Mouse (Mus musculus) kidney, postnatal 25 days (tissue): ENCODE data around the gene Smyd4.

Source experiments
- DNase-seq, 2 experiments: peaks; one replicate each; pipeline ENCODE4 v3.0.0; 2021; ENCODE audit warnings: mixed read lengths in 2 of 2

The Smyd4 gene

DNA sequence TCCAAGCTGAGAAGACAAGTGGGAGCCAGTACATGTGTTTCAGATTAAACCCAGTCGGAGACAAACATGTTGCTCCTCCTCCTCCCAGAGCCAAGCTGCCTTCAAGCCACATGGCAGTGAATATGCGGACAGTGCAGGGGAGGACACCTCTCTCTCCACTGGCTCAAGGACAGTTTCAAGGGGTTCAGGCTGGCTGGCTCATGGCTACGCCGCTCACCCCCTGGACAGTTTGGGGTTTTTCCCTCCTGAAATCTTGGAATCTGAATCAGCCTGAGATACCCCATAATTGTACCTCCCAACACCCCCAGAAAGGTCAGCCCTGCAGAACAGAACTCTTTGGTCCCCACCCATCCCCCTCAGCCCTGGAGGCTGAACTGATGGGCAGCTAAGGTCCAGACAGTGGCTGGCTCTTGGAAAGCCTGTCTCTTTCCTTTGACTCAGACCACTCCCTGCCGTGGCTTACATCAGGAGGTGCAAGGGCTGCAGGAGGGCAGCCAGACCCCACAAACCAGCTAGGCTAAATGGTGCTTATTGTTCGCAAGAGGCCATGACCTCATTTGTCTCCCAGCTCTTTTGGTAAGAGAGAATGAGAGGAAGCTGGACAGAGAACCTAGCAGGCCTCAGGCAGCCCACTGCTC is 73.3 kb downstream of the Smyd4 start:
- no peak for DNase-seq

DNA sequence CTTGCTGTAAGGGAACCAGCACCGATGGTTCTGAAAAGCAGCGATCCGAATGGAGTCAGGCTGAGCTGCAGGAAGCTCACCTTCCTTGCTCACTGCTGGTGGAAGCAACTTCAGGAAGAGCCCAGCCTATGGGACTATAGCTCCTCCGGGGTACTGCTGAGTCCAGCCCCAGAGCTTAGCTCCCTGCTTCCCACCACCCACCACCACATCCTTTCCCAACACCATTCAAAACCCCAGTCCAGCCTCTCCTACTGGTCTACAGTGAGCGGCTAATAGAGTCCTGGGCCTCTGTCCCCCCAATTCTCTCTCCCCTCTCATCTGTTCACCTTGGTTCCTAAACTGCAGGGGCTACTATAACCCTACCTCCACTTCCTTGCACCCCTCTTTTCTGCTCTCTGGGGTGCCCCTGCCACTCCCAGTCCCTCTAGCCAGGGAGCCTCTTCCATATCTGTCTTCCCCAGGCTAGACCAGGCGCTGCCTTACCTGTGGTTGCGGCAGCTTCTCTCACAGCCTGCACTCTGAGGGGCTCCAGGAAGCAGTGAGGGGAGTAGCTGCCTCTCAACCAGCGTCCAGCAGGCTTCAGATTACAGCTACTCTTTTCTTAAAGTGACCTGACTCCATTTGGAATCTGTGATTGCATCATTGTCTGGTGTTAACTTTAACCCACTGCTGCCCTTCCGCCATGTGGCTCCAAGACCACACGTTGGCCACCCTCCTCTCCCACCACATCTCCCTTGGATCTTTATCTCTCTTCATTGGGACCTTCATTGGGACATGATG is 74.0 kb downstream of the Smyd4 start, which contains the start of gene Serpinf1:
Gene Serpinf1, minus strand, starts transcription at position 689 of the 780 bp plus-strand sequence.
- no peak for DNase-seq

DNA sequence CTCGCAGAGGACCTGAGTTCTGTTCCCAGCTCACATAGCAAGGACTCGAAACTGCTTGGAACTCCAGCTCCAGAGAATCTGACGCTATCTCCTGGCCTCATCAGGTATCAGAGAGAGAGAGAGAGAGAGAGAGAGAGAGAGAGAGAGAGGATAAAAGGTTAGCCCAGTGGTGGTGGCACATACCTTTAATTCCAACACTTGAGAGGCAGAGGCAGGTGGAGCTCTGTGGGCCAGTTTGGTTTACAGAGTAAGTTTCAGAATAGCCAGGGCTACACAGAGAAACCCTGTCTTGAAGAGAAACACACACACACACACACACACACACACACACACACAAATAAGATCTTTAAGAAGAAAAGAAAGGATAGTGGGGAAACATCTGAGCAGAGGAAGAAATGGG is 74.9 kb downstream of the Smyd4 start:
- DNase-seq, result no peak

DNA sequence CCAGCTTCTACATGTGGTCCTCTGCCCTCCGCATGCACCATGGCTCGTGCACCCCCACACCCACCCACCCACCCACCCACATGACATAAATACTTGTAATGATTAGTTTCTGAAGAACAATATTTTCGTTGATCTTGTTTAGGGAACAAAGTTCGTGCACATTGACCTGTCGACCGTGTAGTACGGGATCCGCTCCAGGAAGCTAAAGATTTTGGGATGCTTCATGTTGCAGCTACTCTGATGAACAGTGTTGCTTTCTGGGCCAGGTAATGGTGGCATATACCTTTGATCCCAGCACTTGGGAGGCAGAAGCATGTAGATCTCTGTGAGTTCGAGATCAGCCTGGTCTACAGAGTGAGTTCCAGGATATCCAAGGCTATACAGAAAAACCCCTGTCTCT is 75.8 kb downstream of the Smyd4 start:
- DNase-seq, result no peak

DNA sequence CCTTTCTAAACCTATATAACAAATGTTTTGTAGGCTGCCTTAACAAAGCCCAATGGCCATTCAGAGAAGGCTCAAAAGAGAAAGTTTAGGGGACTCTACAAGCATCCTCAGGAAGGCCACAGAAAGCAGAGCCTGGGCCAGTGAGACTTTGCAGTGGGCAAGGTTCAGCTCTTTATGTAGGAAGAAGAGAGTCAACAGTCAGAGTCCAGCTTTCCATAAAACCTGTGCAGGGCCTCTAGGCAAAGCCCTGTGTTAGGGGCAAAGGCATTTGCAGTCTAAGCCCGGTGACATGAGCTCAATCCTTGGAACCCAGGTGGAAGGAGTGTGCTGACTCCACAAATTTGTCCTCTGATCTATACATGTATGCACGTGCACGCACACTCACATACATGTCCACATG is 76.2 kb downstream of the Smyd4 start:
- no peak for DNase-seq

DNA sequence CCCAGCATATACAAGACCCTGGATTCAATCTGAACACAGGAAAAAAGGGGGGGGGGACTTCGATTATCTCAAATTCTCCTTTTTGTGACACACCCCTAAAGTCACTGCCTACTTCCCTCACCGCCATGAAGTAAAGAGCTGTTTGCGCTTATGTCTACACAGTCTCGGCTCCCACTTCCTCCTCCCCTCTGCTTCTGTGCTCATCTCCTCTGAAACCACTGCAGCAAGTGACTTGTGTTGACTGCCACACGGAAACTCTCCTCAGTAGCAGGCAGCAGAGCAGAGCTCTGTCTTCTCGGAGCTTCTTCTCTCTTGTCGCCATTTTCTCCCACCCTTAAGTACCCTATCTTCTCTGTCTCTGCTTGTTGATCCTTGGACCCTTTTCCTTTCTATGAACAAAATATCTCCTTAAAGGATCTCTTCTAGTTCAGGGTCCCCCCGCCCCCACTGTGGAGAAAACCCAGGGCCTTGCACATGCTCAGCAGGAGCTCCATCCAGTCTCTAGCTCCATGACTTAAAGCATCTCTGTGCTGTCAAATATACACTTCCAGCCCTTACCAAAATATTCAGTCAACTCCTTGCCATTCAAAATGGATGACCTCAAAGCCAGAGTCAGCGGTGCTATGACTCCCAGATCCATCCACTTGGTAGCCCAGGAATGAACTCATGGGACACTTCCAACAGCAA is 80.9 kb downstream of the Smyd4 start:
- no peak for DNase-seq

DNA sequence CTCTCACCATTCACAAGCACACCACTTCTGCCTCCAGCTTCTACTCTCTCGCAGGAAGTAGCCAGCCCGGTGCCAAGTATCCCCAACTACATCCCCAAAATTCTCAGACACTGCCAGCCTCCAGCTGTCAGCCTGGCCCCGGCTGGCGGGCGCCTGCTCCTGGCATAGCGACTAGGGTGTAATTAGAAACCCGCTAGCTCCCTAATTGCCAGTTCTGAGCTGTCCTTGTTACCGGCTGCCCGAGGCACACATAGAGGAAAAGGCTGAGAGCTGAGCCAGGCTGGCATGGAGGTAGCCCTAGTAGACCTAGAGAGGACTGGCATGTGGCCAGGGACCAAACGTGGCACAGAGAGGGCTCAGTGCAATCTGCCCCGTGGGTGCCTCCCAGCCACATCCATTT is 83.1 kb downstream of the Smyd4 start:
- DNase-seq, result peak; percentile 44 to 73

DNA sequence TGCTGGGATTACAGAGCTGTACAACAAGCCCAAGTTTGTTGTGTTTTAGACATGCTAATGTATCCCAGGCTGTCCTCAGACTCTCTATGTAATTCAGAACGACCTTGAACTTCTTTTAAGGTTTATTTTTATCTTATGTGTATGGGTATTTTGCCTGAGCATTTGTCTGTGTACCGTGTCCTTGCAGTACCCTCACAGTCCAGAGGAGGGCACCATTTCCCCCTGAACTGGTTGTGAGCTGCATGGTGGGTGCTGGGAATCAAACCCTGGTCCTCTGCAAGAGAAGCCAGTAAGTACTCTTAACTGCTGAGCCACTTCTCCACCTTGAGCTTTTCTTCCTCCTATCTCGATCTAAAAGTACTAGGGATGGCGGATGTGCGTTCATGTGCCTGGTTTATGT is 85.9 kb downstream of the Smyd4 start:
- DNase-seq, result no peak

DNA sequence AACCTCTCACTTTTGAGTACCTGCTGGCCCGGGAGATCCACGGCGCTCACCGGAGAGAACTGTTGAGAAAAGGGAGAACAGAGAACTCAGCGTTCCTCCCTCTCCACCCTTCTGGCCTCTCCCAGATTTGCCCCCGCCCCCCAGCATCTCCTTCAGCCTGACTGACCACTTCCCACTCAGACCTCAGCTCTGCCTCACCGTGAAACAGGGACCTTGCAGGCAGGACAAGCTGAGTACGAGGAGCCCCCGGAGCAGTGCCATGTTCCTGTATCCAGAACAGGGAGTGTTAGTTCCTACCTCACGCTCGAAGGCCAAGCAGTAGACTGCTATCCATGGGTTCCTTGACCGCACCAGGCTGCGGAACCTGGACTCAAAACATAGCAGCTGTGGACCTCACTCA is 90.0 kb downstream of the Smyd4 start:
- DNase-seq, result peak; percentile 38 to 61

DNA sequence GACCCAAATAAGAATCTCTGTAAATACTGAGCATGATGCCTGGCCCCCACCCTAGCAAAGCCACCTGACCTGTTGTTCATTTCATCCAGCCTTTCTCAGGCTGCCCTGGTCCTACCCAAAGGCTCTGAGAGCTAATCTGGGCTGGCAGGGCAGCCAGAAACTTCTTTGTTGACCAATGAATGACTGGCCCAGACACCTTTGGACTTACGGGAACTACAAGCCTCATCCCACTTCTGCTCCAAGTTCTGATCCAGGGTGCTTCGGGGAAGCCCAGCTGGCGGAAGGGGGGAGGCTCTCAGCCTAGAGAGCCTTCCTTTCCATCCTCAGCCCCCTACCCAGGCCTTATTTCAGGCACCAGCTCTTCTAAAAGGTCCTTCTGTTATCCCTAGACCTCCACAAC is 90.6 kb downstream of the Smyd4 start:
- DNase-seq, result peak; percentile 51 to 72

DNA sequence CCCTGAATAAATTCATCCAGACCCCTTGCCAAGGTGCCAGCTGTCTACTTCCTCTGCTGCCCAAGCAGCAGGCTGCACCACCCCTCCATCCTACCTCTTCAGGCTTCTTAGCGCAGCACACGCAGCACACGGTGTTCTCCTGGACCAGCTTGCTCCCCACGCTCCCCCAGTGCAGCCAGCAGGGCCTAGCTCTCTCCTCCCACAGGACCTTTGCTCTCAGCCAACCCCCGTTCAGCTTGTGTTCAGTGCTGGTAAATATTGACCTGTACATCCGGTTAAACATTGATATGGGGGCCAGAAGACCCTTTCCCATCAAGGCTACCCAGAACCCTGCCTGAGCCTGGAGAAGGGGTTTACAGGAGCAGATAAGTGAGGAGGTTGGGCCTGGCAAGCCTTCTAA is 91.1 kb downstream of the Smyd4 start, which contains the start of gene Serpinf2:
Gene Serpinf2, minus strand, starts transcription at position 229 of the 400 bp plus-strand sequence.
- peak; percentile 70 to 91 for DNase-seq

DNA sequence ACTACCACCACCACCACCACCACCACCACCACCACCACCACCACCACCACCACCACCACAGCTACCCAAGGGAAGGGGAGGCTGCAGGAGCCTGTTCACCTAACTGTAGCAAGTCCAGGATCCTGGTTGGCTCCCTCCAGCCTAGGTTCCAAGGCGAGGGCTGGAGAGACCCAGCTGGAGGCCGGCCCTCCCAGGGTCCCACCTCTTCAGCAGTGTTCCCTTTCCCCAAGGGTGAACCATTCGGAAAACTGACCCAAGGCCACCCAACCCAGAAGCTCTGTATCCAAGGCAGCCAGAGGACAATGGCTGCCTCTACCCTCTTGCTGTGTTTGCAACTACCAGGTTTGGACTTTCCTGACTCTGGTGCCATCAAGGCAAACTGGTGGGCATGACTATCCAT is 91.7 kb downstream of the Smyd4 start:
- DNase-seq, result peak; percentile 41 to 79

DNA sequence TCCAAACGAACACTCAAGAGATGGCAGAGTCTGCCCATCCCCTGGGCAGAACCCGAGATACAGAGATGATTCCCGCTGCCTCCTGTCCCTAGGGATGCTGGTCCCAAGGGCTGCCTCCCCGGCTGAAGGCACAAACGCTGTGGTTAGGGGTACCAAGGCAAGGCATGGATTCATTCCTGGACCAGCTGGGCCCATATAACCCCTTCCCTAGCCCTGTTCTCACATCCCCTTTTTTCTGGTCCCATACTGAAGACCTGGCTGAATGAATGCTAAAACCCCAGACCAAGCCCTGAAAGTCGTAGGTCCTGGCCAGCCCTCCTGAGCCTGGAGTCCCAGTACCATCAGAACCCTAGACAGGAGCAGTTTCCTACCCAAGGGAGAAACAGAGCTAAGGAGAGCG is 92.8 kb downstream of the Smyd4 start:
- DNase-seq, result no peak

DNA sequence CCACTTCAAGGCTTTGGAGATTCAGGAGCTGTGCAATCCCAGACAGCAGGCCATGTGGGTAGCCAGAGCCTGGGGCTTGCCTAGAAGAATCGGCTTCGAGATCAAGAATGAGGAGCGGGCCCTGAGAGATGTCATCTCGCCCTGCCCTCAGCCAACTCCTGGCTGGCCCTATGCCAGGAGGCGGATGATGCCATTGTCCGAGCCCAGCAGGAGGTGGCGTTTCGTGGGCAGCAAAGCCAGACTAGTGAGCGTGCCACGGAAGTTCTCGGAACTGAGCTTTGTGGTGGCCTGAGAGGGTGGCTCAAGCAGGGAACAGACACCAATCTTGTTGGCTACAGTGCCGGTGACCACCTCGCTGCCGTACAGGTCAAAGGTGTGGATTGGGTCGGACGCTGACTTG is 93.4 kb downstream of the Smyd4 start:
- peak; percentile 39 to 69 for DNase-seq

DNA sequence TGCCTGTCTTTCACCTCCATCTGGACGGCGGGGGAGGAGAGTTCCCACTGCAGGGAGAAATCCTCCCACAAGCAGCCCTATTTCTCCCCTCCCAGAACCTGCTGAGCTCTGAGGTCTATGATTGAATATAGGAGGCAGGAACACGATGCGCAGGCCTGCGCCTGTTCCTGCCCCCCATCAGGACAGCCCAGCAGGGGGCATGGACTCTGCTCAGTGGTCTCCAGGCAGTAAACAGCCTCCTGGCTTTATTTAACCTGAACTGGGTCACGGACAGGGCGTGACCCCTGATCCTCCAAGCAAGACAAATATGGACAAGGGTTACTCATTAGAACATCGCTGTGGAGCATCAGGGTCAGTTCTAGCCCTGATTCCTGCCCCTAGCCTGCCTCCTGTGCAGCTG is 95.5 kb downstream of the Smyd4 start:
- DNase-seq, result peak; percentile 78 to 94

DNA sequence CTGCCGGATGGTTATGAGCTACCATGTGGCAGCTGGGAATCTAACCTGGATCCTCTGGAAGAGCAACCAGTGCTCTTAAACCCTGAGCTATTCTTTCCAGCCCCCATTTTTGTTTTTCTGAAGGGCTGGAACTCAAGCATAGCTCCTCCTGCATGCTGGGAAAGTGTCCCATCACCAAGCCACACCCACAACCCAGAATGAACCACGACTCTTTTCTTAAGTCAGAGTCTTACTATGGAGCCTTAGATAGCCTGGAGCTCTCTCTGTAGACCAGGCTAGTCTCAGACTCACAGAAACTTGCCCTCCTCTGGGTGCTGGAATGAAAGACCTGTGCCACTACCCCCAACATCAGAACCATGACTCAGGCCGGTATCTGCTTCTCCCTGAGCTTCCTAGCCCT is 100.3 kb downstream of the Smyd4 start:
- DNase-seq, result no peak

DNA sequence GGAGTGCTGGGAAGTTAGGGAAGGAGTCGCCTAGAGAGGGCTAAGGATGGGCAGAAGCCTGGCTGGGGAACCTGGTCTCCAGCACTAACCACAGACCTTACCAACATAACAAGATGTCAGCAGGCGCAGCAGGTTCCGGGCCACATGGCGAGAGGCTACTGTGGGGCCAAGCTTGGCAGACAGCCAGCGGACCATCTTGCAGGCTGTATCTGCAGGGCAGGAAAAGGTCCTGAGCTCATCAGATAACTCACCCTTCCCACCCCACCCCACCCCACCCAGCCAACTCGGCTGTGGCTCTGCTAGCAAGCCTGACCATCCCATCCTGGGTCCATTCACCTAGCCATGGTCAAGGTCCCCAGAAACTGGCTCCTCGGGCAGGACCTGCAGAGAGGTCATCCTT is 101.5 kb downstream of the Smyd4 start:
- peak in 1 of 2 experiments; percentile 40 for DNase-seq

DNA sequence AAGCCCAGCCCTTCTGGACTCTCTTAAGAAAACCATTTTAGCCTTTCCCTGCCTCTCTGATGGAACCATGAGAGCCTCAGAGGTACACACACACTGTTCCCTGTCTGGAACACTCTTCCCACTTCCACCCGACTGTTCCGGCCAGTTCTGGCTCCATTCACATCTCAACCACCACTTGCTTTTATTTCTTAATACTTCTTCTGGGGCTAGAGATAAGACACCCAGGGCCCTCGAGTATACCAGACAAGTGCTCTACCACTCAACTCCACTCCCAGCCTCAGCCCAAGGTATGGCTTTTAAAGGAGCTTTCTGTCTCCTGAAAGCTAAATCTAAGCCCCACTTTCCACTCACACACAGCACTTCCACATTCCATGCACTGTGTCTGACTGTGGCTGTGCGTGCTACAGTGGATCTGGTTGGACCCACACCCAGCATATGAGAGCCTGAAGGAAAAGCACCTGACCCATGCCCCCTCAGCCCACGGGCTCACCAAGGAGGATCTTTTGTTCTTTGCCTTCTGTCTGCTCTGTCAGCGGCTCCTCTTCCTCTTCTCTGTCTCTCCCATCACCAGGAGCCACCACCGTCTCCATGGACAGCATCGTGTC is 102.2 kb downstream of the Smyd4 start:
- DNase-seq, result peak; percentile 31 to 37

DNA sequence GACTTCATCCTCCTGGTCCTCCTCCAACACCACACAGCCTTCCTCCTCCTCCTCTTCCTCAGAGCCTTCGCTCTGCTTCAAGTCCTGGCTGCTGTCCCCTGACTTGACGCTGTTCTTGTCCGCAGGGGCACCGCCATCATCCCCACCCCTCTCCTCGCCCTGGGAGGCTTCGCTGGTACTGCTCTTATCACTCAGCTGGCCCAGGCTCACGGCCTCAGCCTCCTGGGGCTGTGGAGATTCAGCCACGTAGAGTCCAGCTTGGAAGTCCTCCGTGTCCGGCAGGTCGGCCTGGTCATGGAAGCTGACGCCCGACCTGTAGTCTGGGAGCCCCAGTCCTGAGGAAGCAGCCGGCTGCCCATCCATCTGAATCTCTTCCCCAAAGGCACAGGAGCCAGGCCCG is 102.7 kb downstream of the Smyd4 start:
- DNase-seq, result peak in 1 of 2 experiments; percentile 41

DNA sequence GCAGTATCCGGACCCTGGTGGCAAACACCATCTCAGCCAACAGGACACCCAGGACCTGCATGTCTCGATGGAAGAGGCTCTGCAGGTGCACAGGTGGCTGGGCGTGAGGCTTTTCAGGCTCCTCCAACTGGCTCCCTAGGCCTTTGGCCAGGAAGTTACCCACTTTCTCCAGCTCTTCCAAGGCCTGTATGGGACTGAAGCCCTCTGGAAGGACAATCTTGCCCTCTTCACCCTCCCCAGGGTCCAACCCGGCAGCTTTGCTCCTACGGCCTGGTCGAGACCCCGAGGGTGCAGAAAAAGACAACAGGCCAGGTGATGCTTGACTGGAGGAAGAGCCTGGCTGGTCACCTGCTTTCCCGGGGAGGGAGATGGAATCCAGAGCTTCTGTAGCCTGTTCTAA is 103.8 kb downstream of the Smyd4 start:
- DNase-seq, result peak in 1 of 2 experiments; percentile 28

DNA sequence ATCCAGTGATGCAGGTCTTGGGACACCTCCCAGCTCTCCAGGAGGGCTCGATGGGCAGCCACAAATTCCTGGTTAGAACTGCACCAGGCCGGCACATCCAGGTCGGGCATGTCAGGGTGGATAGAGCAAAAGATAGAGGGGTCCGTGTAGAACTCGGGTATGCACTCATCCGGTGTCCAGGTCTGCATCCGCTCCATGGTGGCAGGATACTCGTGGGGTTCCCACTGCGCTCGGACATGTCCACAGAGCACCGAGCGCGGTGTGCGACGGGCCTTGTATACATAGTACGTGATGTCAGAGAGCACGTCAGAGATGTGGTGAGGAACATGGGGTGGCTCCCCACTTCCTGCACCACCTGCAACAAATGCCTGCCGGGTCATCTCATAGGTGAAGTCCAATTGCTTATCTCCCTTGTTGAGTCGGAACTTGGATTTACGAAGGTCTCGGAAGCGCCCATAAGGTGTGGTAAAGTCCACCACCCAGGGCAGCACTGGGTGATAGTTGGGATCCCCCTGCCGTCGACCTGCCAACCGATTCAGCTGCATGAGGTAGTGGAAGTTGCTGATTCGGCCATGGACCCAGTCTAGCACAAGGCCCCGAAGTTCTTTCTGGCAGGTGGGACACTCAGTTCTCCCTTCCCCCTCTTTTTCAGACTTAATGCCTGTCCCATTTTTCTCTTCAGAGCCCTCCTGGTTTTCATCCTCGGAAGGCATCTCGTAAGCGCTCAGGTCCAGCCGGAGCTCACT is 104.8 kb downstream of the Smyd4 start:
- DNase-seq, result peak in 1 of 2 experiments; percentile 41
